Mouse (Mus musculus): ENCODE results near the gene Etl4. TPM values are rescaled to one million over a fixed set of nuclear protein-coding genes. Genes with fewer than 3 reads are reported as not detected.
A peak's percentile ranks its signal among the peaks of the same experiment; 100 is the strongest.
"Not testable (repeated sequence)": the region's sequence is repeated elsewhere in the genome, so short reads cannot be mapped to it uniquely, and the experiment has no call there.

Gene Etl4
- polyA plus RNA-seq, 1 experiment from 2014 or later: 12.4 TPM

- Histone ChIP-seq H3K27ac (replicated peaks) (no peak overlapping the region), H3K4me3 (ENCODE audit: low read depth, low read length) (no peak overlapping the region), H3K27me3 (ENCODE audit: control insufficient read depth, insufficient read depth, low read length) (no peaks in the 10 kb centered on the region), H3K36me3 (ENCODE audit: control insufficient read depth, insufficient read depth, low read length) (no peaks in the 10 kb centered on the region), H3K9ac (ENCODE audit: low read length) (no peak overlapping the region), H3K4me2 (replicated peaks; ENCODE audit: low read depth) (no peak overlapping the region), H3K9me3 (ENCODE audit: control insufficient read depth, low read length) (no peaks in the 10 kb centered on the region), H3K4me1 (replicated peaks; ENCODE audit: control insufficient read depth, insufficient read depth) (no peaks in the 10 kb centered on the region)
- TF ChIP-seq CTCF (IDR thresholded peaks at IDR 0.05; ENCODE audit: low read depth) (peak; percentile 87), EP300 (optimal IDR thresholded peaks at IDR 0.05) (no peak)
- 25% methylated on average over 2 of the region's 2 CpGs for WGBS
- peak; percentile 92 for ATAC-seq (ENCODE audit: low FRiP score, low TSS enrichment)
- DNase-seq (ENCODE audit: low spot score): peak; percentile 65
Observed at GRCm38 (mm10) chr2:20666051-20666478, 756.5 kb downstream of the Etl4 start.

- DNase-seq (ENCODE audit: low spot score) (no peak), ATAC-seq (ENCODE audit: low FRiP score, low TSS enrichment) (no peak)
- TF ChIP-seq CTCF (IDR thresholded peaks at IDR 0.05; ENCODE audit: low read depth) (no peak), EP300 (optimal IDR thresholded peaks at IDR 0.05) (no peak)
- 78% methylated on average over 3 of the region's 3 CpGs for WGBS
- Histone ChIP-seq H3K9ac (ENCODE audit: low read length) (no peak overlapping the region), H3K4me2 (replicated peaks; ENCODE audit: low read depth) (no peak overlapping the region), H3K9me3 (ENCODE audit: control insufficient read depth, low read length) (no peaks in the 10 kb centered on the region), H3K36me3 (ENCODE audit: control insufficient read depth, insufficient read depth, low read length) (no peaks in the 10 kb centered on the region), H3K27me3 (ENCODE audit: control insufficient read depth, insufficient read depth, low read length) (no peaks in the 10 kb centered on the region), H3K4me1 (replicated peaks; ENCODE audit: control insufficient read depth, insufficient read depth) (no peaks in the 10 kb centered on the region), H3K4me3 (ENCODE audit: low read depth, low read length) (no peak overlapping the region), H3K27ac (replicated peaks) (no peak overlapping the region)
Observed at GRCm38 (mm10) chr2:20667876-20668275, 758.3 kb downstream of the Etl4 start.

- not testable (repeated sequence) for H3K27me3 ChIP-seq (ENCODE audit: control insufficient read depth, insufficient read depth, low read length); H3K4me3 ChIP-seq (ENCODE audit: low read depth, low read length); H3K9me3 ChIP-seq (ENCODE audit: control insufficient read depth, low read length); H3K9ac ChIP-seq (ENCODE audit: low read length); H3K4me1 ChIP-seq (replicated peaks; ENCODE audit: control insufficient read depth, insufficient read depth); DNase-seq (ENCODE audit: low spot score); H3K4me2 ChIP-seq (replicated peaks; ENCODE audit: low read depth); ATAC-seq (ENCODE audit: low FRiP score, low TSS enrichment); H3K36me3 ChIP-seq (ENCODE audit: control insufficient read depth, insufficient read depth, low read length); H3K27ac ChIP-seq (replicated peaks)
- WGBS: 83% methylated on average over 12 of the region's 12 CpGs
Observed at GRCm38 (mm10) chr2:20668276-20669030, 758.9 kb downstream of the Etl4 start.

GRCm38 (mm10) chr2:20669367-20669766, 759.8 kb downstream of the Etl4 start:
- no peak overlapping the region for H3K4me3 ChIP-seq (ENCODE audit: low read depth, low read length)
- no peak for DNase-seq (ENCODE audit: low spot score)
- ATAC-seq (ENCODE audit: low FRiP score, low TSS enrichment): no peak
- H3K27ac ChIP-seq (replicated peaks): no peak overlapping the region
- no peak overlapping the region for H3K4me2 ChIP-seq (replicated peaks; ENCODE audit: low read depth)
- no peaks in the 10 kb centered on the region for H3K9me3 ChIP-seq (ENCODE audit: control insufficient read depth, low read length)
- H3K36me3 ChIP-seq (ENCODE audit: control insufficient read depth, insufficient read depth, low read length): no peaks in the 10 kb centered on the region
- 74% methylated on average over 4 of the region's 4 CpGs for WGBS
- no peak overlapping the region for H3K9ac ChIP-seq (ENCODE audit: low read length)
- H3K4me1 ChIP-seq (replicated peaks; ENCODE audit: control insufficient read depth, insufficient read depth): no peaks in the 10 kb centered on the region
- no peak for TF ChIP-seq EP300 (optimal IDR thresholded peaks at IDR 0.05)
- no peaks in the 10 kb centered on the region for H3K27me3 ChIP-seq (ENCODE audit: control insufficient read depth, insufficient read depth, low read length)

GRCm38 (mm10) chr2:20671546-20672255, 762.1 kb downstream of the Etl4 start:
- 55% methylated on average over 13 of the region's 13 CpGs for WGBS
- Histone ChIP-seq H3K4me3 (ENCODE audit: low read depth, low read length) (no peak overlapping the region), H3K27ac (replicated peaks) (no peak overlapping the region), H3K9me3 (ENCODE audit: control insufficient read depth, low read length) (no peaks in the 10 kb centered on the region), H3K36me3 (ENCODE audit: control insufficient read depth, insufficient read depth, low read length) (no peaks in the 10 kb centered on the region), H3K4me1 (replicated peaks; ENCODE audit: control insufficient read depth, insufficient read depth) (no peaks in the 10 kb centered on the region), H3K4me2 (replicated peaks; ENCODE audit: low read depth) (no peak overlapping the region), H3K27me3 (ENCODE audit: control insufficient read depth, insufficient read depth, low read length) (no peaks in the 10 kb centered on the region), H3K9ac (ENCODE audit: low read length) (no peak overlapping the region)
- ATAC-seq (ENCODE audit: low FRiP score, low TSS enrichment) (no peak), DNase-seq (ENCODE audit: low spot score) (no peak)
- TF ChIP-seq EP300 (optimal IDR thresholded peaks at IDR 0.05): no peak
- TF ChIP-seq CTCF (IDR thresholded peaks at IDR 0.05; ENCODE audit: low read depth): no peak

- no peak overlapping the region for H3K27ac ChIP-seq (replicated peaks)
- WGBS: 84% methylated on average over 7 of the region's 7 CpGs
- no peaks in the 10 kb centered on the region for H3K9me3 ChIP-seq (ENCODE audit: control insufficient read depth, low read length)
- no peaks in the 10 kb centered on the region for H3K36me3 ChIP-seq (ENCODE audit: control insufficient read depth, insufficient read depth, low read length)
- no peaks in the 10 kb centered on the region for H3K27me3 ChIP-seq (ENCODE audit: control insufficient read depth, insufficient read depth, low read length)
- DNase-seq (ENCODE audit: low spot score): no peak
- H3K4me2 ChIP-seq (replicated peaks; ENCODE audit: low read depth): no peak overlapping the region
- no peak for ATAC-seq (ENCODE audit: low FRiP score, low TSS enrichment)
- H3K4me1 ChIP-seq (replicated peaks; ENCODE audit: control insufficient read depth, insufficient read depth): no peaks in the 10 kb centered on the region
- no peak overlapping the region for H3K9ac ChIP-seq (ENCODE audit: low read length)
- TF ChIP-seq CTCF (IDR thresholded peaks at IDR 0.05; ENCODE audit: low read depth) (no peak), EP300 (optimal IDR thresholded peaks at IDR 0.05) (no peak)
- H3K4me3 ChIP-seq (ENCODE audit: low read depth, low read length): no peak overlapping the region
Observed at GRCm38 (mm10) chr2:20672281-20672680, 762.7 kb downstream of the Etl4 start.
